Mouse (Mus musculus) cortical plate, adult 2 months (tissue): ENCODE data around the gene Ttc9. TPM values are rescaled to one million over a fixed set of nuclear protein-coding genes. Genes with fewer than 3 reads are reported as not detected.

Experiments
- H3K27ac ChIP-seq: fragments of 200-500 bp; 2 replicates; pipeline ENCODE4 v1.5.1; 2012; ENCODE audit warnings: low read length, control low read depth, inconsistent platforms; ENCODE audit not compliant: insufficient read depth
- H3K4me1 ChIP-seq: fragments of 200-500 bp; 2 replicates; pipeline ENCODE4 v1.6.1; 2011; ENCODE audit warnings: low read length; ENCODE audit not compliant: control insufficient read depth, insufficient read depth
- H3K4me3 ChIP-seq: fragments of 200-500 bp; 2 replicates; pipeline ENCODE4 v1.5.1; 2011; ENCODE audit warnings: mild to moderate bottlenecking, low read length, control low read depth; ENCODE audit not compliant: insufficient read depth
- CTCF ChIP-seq: fragments of 200-500 bp; IDR thresholded peaks from 2 replicates; pipeline ENCODE4 v1.5.1; 2011; ENCODE audit warnings: mild to moderate bottlenecking, control low read depth, low read length; ENCODE audit not compliant: insufficient read depth; ENCODE audit errors: extremely low read depth
- POLR2A ChIP-seq: fragments of 200-500 bp; IDR thresholded peaks from 2 replicates; pipeline ENCODE4 v1.6.1; 2011; ENCODE audit warnings: mild to moderate bottlenecking, low read length, control low read depth; ENCODE audit not compliant: insufficient read depth; ENCODE audit errors: extremely low read depth
- polyA plus RNA-seq: library from polyadenylated mRNA; depleted of rRNA; stranded (reverse); fragments of >200 nt; gene quantifications from 2 replicates; pipeline ENCODE4 v1.2.3, GENCODE M21; 2012

Gene Ttc9
- polyA plus RNA-seq, 1 experiment, result 32.4 TPM

- H3K4me1 ChIP-seq, result no peaks in the 10 kb centered on the region
- H3K27ac ChIP-seq, result no peak overlapping the region
- no peak overlapping the region for H3K4me3 ChIP-seq
- no peak for TF ChIP-seq CTCF
- TF ChIP-seq POLR2A, result no peak
Measured at GRCm38 (mm10) chr12:81626226-81626861, 4.7 kb upstream of the Ttc9 start.

GRCm38 (mm10) chr12:81627426-81627825 is 3.6 kb upstream of the Ttc9 start:
- H3K27ac ChIP-seq, result no peak overlapping the region
- H3K4me1 ChIP-seq, result no peaks in the 10 kb centered on the region
- TF ChIP-seq POLR2A (no peak), CTCF (no peak)
- H3K4me3 ChIP-seq, result no peak overlapping the region

- no peak for TF ChIP-seq POLR2A
- TF ChIP-seq CTCF, result no peak
- H3K27ac ChIP-seq, result no peak overlapping the region
- no peak overlapping the region for H3K4me3 ChIP-seq
- H3K4me1 ChIP-seq, result peaks cover 4% of the 10 kb centered on the region
Measured at GRCm38 (mm10) chr12:81628091-81628490, 3.0 kb upstream of the Ttc9 start.

- peak; percentile 63; the same call in 1 of the 2 replicates for TF ChIP-seq POLR2A
- no peak for TF ChIP-seq CTCF
- peaks cover 4% of the 10 kb centered on the region for H3K4me1 ChIP-seq
- no peak overlapping the region for H3K27ac ChIP-seq
- peak overlapping the region; percentile 80 for H3K4me3 ChIP-seq
Measured at GRCm38 (mm10) chr12:81630520-81630914, 532 bp upstream of the Ttc9 start.

GRCm38 (mm10) chr12:81631661-81632401 is 782 bp downstream of the Ttc9 start:
- Histone ChIP-seq H3K4me3 (peak overlapping the region; percentile 80), H3K4me1 (peaks cover 4% of the 10 kb centered on the region), H3K27ac (peak overlapping the region; percentile 24)
- TF ChIP-seq CTCF, result no peak
- no peak; the same call in 1 of the 2 replicates for TF ChIP-seq POLR2A

- Histone ChIP-seq H3K4me3 (peak overlapping the region; percentile 80; the same call in 1 of the 2 replicates), H3K4me1 (peaks cover 4% of the 10 kb centered on the region), H3K27ac (no peak overlapping the region)
- TF ChIP-seq CTCF (no peak), POLR2A (no peak)
Measured at GRCm38 (mm10) chr12:81633246-81633645, 2.2 kb downstream of the Ttc9 start.

- H3K4me1 ChIP-seq, result no peaks in the 10 kb centered on the region
- TF ChIP-seq POLR2A (no peak), CTCF (no peak)
- no peak overlapping the region for H3K4me3 ChIP-seq
- H3K27ac ChIP-seq, result no peak overlapping the region
Measured at GRCm38 (mm10) chr12:81640656-81641055, 9.6 kb downstream of the Ttc9 start.

- TF ChIP-seq CTCF (no peak), POLR2A (no peak)
- H3K27ac ChIP-seq, result no peak overlapping the region
- H3K4me1 ChIP-seq, result no peaks in the 10 kb centered on the region
- H3K4me3 ChIP-seq, result no peak overlapping the region
Measured at GRCm38 (mm10) chr12:81642361-81643082, 11.5 kb downstream of the Ttc9 start.

- TF ChIP-seq POLR2A (no peak), CTCF (no peak)
- H3K27ac ChIP-seq, result no peak overlapping the region
- H3K4me1 ChIP-seq, result no peaks in the 10 kb centered on the region
Measured at GRCm38 (mm10) chr12:81646811-81647210, 15.8 kb downstream of the Ttc9 start.

More at GRCm38 (mm10) chr12:81646811-81647210, 15.8 kb downstream of the Ttc9 start:
- no peak overlapping the region for H3K4me3 ChIP-seq
